Mouse (Mus musculus): ENCODE data around the gene Galr2. TPM values are rescaled to one million over a fixed set of nuclear protein-coding genes. Genes with fewer than 3 reads are reported as not detected.

Galr2 gene
- total RNA-seq, 2 experiments from 2014 or later: not detected

DNA sequence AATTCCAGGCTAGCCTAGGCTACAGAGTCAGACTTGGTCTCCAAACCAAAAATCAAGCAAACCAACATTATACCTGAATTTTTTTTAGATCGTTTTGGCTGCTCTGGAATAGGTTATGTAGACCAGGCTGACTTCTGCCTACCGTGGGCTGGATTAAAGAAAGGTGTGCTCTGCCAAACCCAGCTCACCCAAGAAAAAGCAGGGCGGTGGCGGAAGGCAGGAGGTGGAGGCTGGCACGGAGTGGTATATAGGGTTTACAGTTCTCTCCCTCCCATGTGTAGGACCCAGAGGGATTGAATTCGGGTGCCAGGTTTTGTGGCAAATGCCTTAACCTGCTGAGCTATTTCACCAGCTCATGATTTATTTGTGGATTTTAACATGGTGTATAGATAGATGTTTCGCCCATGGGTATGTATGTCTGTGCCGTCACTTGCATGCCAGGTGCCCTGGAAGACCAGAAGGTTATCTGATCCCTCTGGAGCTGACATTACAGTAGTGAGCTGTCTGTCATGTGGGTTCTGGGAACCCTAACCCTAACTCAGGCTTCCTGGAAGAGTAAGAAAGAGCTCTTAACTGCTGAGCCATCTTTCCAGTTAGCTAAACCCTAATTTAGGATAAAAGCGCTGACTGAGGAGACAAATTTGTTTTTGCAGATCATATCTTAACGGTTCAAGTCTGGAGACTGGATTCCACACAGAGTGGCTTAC lies 26.4 kb downstream of the Galr2 start, which contains the start of gene Exoc7:
Gene Exoc7, minus strand, starts transcription at position 215 of the 707 bp plus-strand sequence.
- no peak for DNase-seq

- no peak for DNase-seq
Measured at GRCm38 (mm10) chr11:116307762-116308531, 27.2 kb downstream of the Galr2 start.

- DNase-seq: no peak
Measured at GRCm38 (mm10) chr11:116309601-116310000, 28.9 kb downstream of the Galr2 start.

- no peak for DNase-seq
Measured at GRCm38 (mm10) chr11:116311169-116311568, 30.4 kb downstream of the Galr2 start.

DNA sequence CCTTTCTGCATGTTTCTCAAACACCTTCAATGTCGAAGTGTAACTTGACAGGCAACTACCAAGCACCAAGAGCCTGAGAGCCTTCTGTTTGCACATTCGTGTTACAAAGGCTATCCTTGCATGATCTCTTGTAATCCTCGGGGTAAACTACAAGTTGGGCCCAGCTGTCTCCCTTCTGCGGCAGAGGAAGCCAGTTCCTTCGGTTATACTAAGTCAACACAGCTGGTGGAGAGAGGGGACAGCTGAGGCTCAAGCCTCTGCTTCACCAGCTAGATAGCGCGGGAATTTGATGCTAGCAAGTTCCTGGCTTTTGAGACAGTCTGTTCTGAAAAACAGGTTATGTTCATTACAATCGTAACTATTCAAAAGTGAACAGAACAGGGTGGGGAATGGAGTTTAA lies 31.6 kb downstream of the Galr2 start:
- DNase-seq: no peak

DNA sequence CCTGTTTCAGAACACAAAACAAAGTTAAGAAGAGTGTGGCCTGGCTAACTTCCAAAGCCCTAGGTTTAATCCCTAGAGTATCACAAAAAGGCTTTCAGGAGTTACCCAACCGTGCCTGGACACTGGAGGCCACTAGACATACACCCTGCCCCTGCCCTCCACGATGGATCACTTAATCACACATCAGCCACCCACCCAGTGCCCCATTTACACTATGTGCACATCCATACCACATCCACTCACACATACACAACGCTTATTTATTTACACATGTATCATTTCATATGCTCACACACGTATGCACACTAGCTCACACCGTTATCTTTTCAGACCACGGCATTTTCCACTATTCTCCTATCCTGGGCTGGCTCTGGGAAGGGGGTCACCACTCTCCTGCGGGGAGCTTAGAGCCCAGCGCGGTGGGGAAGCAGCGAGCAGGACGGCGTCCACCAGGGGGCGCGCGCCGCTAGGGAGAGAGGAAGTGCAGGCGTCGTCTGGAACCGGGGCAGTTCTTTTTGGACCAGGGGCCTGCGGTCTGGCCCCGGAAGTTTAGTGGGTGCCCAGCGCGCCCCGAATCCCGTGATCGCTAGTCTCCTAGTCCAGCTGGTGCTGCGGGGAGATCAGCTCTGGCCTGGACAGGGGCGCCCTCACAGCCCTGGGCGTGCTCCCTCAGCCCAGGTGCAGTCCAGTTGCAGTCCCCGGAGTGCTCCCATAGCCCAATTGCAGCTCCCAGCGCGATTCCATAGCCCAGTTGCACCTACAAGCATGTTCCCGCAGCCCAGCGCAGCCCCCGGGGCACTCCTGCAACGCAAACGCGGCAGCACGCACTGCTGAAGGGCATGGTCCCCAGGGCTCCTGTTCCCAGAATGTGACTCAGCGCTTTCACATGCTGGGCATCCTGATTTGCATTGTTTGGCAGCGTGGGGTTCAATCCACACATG lies 38.2 kb downstream of the Galr2 start:
- DNase-seq: peak; percentile 86 to 95

GRCm38 (mm10) chr11:116326963-116327603 lies 46.3 kb downstream of the Galr2 start:
- no peak for DNase-seq

DNA sequence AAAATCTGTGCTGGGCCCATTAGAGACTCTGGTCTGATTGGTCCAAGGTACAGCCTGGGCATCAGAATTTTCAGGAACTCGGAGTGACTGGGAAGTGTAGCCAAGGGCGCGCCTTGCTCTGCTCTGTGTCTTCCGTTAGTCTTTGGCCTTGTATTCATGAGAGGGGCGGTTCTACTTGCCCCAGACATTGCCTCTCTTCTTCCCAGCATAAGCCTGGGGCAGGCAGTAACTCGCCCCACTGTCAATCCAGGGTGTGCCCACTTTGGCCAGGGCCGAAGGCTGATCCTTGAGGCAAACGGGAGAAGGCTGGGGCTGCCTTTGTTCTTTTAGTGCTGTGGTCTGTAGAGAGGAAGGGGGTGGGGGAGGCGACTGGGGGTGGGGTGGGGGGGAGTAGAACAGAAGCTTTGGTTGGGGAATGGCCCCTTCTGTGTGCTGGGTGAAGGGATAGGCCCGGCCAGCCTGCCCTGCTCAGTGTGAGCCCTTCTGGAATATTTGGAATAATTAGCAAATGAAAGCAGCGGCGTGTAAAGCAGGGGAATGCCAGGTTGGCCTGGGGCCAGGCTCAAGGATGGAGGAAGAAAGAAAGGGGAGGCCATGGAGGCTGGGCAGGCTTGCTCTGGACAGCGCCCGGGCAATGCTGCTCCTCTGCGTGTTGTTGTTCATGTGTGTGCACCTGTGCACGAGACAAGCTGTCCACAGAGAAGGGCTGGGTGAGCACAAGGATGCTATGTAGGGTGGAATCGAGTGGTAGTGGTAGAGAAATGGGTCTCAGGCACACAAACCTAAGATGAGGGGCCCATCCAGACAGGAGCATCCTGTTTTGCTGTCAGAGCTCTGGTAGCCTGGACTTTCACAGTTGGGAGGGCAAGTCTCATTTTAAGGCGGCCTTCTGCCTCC lies 48.8 kb downstream of the Galr2 start:
- no peak for DNase-seq

- no peak for DNase-seq
Measured at GRCm38 (mm10) chr11:116330211-116330518, 49.4 kb downstream of the Galr2 start.

GRCm38 (mm10) chr11:116332232-116332982 lies 51.7 kb downstream of the Galr2 start:
- DNase-seq: no peak

DNA sequence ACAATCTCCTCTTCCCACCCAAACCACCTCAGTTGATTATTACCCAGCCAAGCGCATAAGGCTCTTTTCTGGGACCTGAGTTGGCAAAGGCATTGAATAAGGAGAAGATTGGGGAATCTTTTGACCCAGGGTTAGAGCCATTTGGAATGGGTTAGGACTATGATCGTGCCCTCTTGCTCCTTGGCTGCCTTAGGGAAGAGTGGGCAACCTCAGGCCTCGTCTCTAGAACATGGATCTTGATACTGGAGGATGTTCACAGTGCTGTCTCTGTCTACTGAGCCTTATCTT lies 52.2 kb downstream of the Galr2 start:
- DNase-seq: no peak

Other genes with a start within 250 kb of the Galr2 start
- 1 to 10 TPM in 1 of 2 experiments, under 1 TPM in 1; 0.42 to 2.0 TPM for gene Unc13d, start 203.0 kb upstream of the Galr2 start, total RNA-seq (2021)
- gene Wbp2, start 193.9 kb upstream of the Galr2 start, total RNA-seq (2021): 100 to 1,000 TPM in 1 of 2 experiments, 10 to 100 TPM in 1; 93.3 to 109 TPM
- 10 to 100 TPM; 24.7 to 27.6 TPM for gene Trim47, start 153.7 kb upstream of the Galr2 start, total RNA-seq (2021)
- gene Trim65, start 149.8 kb upstream of the Galr2 start, total RNA-seq (2021): 10 to 100 TPM in 1 of 2 experiments, 1 to 10 TPM in 1; 9.6 to 10.5 TPM
- 10 to 100 TPM; 56.8 to 66.1 TPM for gene Mrpl38, start 142.1 kb upstream of the Galr2 start, total RNA-seq (2021)
- gene Fbf1, start 112.8 kb upstream of the Galr2 start, total RNA-seq (2021): 10 to 100 TPM; 13.5 to 18.1 TPM
- 10 to 100 TPM; 14.1 to 17.4 TPM for gene Ten1, start 82.1 kb upstream of the Galr2 start, total RNA-seq (2021)
- 100 to 1,000 TPM; 171 to 200 TPM for gene Acox1, start 81.9 kb upstream of the Galr2 start, total RNA-seq (2021)
- gene Evpl, start 42.9 kb upstream of the Galr2 start, total RNA-seq (2021): under 1 TPM; 0.15 to 0.46 TPM
- gene Srp68, start 6.7 kb upstream of the Galr2 start, total RNA-seq (2021): 10 to 100 TPM; 59.0 to 67.2 TPM
- gene Exoc7, start 26.3 kb downstream of the Galr2 start, total RNA-seq (2021): 10 to 100 TPM; 50.2 to 55.4 TPM
- 1 to 10 TPM in 1 of 2 experiments, not detected in 1; 2.2 TPM for gene Foxj1, start 54.5 kb downstream of the Galr2 start, total RNA-seq (2021)
- 1 to 10 TPM; 5.8 to 7.2 TPM for gene Rnf157, start 132.1 kb downstream of the Galr2 start, total RNA-seq (2021)
- gene Ubald2, start 153.2 kb downstream of the Galr2 start, total RNA-seq (2021): 10 to 100 TPM; 32.0 to 33.3 TPM
- gene Qrich2, start 185.3 kb downstream of the Galr2 start, total RNA-seq (2021): under 1 TPM in 1 of 2 experiments, not detected in 1; 0.05 TPM
- 10 to 100 TPM; 25.1 to 29.4 TPM for gene Prpsap1, start 213.3 kb downstream of the Galr2 start, total RNA-seq (2021)
- gene Sphk1, start 250.0 kb downstream of the Galr2 start, total RNA-seq (2021): 1 to 10 TPM in 1 of 2 experiments, under 1 TPM in 1; 0.94 to 1.4 TPM

Measured in heart, adult 18-20 months (tissue).